In genomic region chr14:76597751-76598150, GRCm38 (mm10) we compare ENCODE assay signal across 10 mouse cellular contexts. TPM values are rescaled to one million over a fixed set of nuclear protein-coding genes. Genes with fewer than 3 reads are reported as not detected.
DNase-seq lines count a peak whose midpoint lies in the region; ATAC-seq and TF ChIP-seq lines count a peak whose summit lies in the region.
"Had no signal": no experiment of that assay in that cellular context is flagged by ENCODE, and none has a peak within 500 bp of the region (broad histone marks: within the 10 kb centered on the region; RNA-seq: fewer than 3 reads in every experiment).

No protein-coding gene starts in this region.

- peak overlapping the region; percentile 51 for H3K4me2 ChIP-seq in lung, embryonic 15.5 days
- peak overlapping the region; percentile 60 for H3K4me2 ChIP-seq in intestine, embryonic 15.5 days (replicated peaks)
- H3K4me2 ChIP-seq in limb, embryonic 14.5 days (replicated peaks; ENCODE audit: low read depth, low read length, severe bottlenecking) = no peak overlapping the region
- H3K4me2 ChIP-seq in stomach, embryonic 14.5 days (replicated peaks; ENCODE audit: low read depth, low read length) = peak overlapping the region; percentile 36; the same call in 1 of the 2 replicates

- no peak for TF ChIP-seq POLR2A in limb, embryonic 14.5 days (IDR thresholded peaks at IDR 0.05; ENCODE audit: borderline replicate concordance, extremely low read depth, insufficient read depth, insufficient read length)

- no peaks in the 10 kb centered on the region for H3K9me3 ChIP-seq in lung, embryonic 15.5 days
- H3K9me3 ChIP-seq in intestine, embryonic 15.5 days = no peaks in the 10 kb centered on the region
- no peaks in the 10 kb centered on the region for H3K9me3 ChIP-seq in limb, embryonic 14.5 days (ENCODE audit: control insufficient read depth, low read length)
- H3K9me3 ChIP-seq in stomach, embryonic 14.5 days (ENCODE audit: control insufficient read depth, low read depth, low read length) = no peaks in the 10 kb centered on the region

- no peaks in the 10 kb centered on the region for H3K27me3 ChIP-seq in lung, embryonic 15.5 days
- H3K27me3 ChIP-seq in intestine, embryonic 15.5 days (replicated peaks) = no peaks in the 10 kb centered on the region
- no peaks in the 10 kb centered on the region for H3K27me3 ChIP-seq in limb, embryonic 14.5 days (ENCODE audit: control insufficient read depth, insufficient read depth, low read length)
- no peaks in the 10 kb centered on the region for H3K27me3 ChIP-seq in stomach, embryonic 14.5 days (ENCODE audit: control insufficient read depth, insufficient read depth, low read length)

- H3K9ac ChIP-seq in lung, embryonic 15.5 days = no peak overlapping the region
- no peak overlapping the region for H3K9ac ChIP-seq in intestine, embryonic 15.5 days
- no peak overlapping the region for H3K9ac ChIP-seq in limb, embryonic 14.5 days (ENCODE audit: low read depth, low read length, severe bottlenecking)
- no peak overlapping the region for H3K9ac ChIP-seq in stomach, embryonic 14.5 days (replicated peaks; ENCODE audit: low read depth, low read length)

- ATAC-seq in lung, embryonic 15.5 days (ENCODE audit: borderline replicate concordance, extremely low read depth, low FRiP score, low TSS enrichment) = 0 out of 2 replicates have a peak, but pooled peaks have one; percentile 23
- peak; percentile 57 for ATAC-seq in intestine, embryonic 15.5 days
- ATAC-seq in limb, embryonic 14.5 days (ENCODE audit: low FRiP score, low read depth) = no peak
- ATAC-seq in stomach, embryonic 14.5 days (ENCODE audit: insufficient number of reproducible peaks, insufficient read depth, low FRiP score, low read depth) = peak; percentile 7; the same call in 1 of the 2 replicates

- peak overlapping the region; percentile 86 for H3K27ac ChIP-seq in lung, embryonic 15.5 days
- peak overlapping the region; percentile 76 for H3K27ac ChIP-seq in intestine, embryonic 15.5 days
- H3K27ac ChIP-seq in limb, embryonic 14.5 days (replicated peaks; ENCODE audit: low read depth, low read length) = 0 out of 2 replicates have a peak overlapping the region, but pooled peaks have one; percentile 14
- H3K27ac ChIP-seq in stomach, embryonic 14.5 days (ENCODE audit: low read length) = peak overlapping the region; percentile 89
- H3K27ac ChIP-seq: macrophage had no signal

- H3K4me1 ChIP-seq in lung, embryonic 15.5 days = peaks cover 59% of the 10 kb centered on the region
- peaks cover 39% of the 10 kb centered on the region for H3K4me1 ChIP-seq in intestine, embryonic 15.5 days (replicated peaks)
- peaks cover 38% of the 10 kb centered on the region for H3K4me1 ChIP-seq in limb, embryonic 14.5 days (ENCODE audit: control insufficient read depth, insufficient read depth, low read length)
- peaks cover 37% of the 10 kb centered on the region for H3K4me1 ChIP-seq in stomach, embryonic 14.5 days (ENCODE audit: control insufficient read depth, insufficient read depth, low read length)

- no peak overlapping the region for H3K4me3 ChIP-seq in lung, embryonic 15.5 days
- H3K4me3 ChIP-seq in intestine, embryonic 15.5 days (replicated peaks) = no peak overlapping the region
- H3K4me3 ChIP-seq in limb, embryonic 14.5 days (replicated peaks; ENCODE audit: low read length) = no peak overlapping the region
- H3K4me3 ChIP-seq in stomach, embryonic 14.5 days (ENCODE audit: low read depth, low read length) = no peak overlapping the region

- no peak for DNase-seq in lung, postnatal 36 days
- DNase-seq in limb, embryonic 14.5 days (ENCODE audit: low spot score) = no peak
- DNase-seq in adrenal gland, adult 18-20 months (ENCODE audit: low spot score in 2 of 2) = no peak
- no peak for DNase-seq in gastrocnemius, postnatal 4 days (ENCODE audit: low spot score in 2 of 2)
- DNase-seq: gastrocnemius, postnatal 36 days had no signal

- H3K36me3 ChIP-seq in lung, embryonic 15.5 days = no peaks in the 10 kb centered on the region
- H3K36me3 ChIP-seq in intestine, embryonic 15.5 days = no peaks in the 10 kb centered on the region
- H3K36me3 ChIP-seq in limb, embryonic 14.5 days (ENCODE audit: control insufficient read depth, insufficient read depth, low read length) = no peaks in the 10 kb centered on the region
- no peaks in the 10 kb centered on the region for H3K36me3 ChIP-seq in stomach, embryonic 14.5 days (ENCODE audit: control insufficient read depth, insufficient read depth, low read length)

RNA-seq across cellular contexts. Expression of gene Serp2, which starts 41.1 kb away (rescaled TPM):
- 5.3 TPM in 2 replicates for polyA plus RNA-seq in lung, embryonic 15.5 days (2015; fragmentation: Nextera tagmentation; extraction: Ambion mirVana)
- polyA plus RNA-seq in intestine, embryonic 15.5 days (2015; fragmentation: Nextera tagmentation; extraction: Ambion mirVana) = 8.6 and 10.0 TPM in 2 replicates
- polyA plus RNA-seq in limb, embryonic 14.5 days (2012; rRNA removed) = 12.7 and 14.7 TPM in 2 replicates
- 14.3 and 14.4 TPM in 2 replicates for polyA plus RNA-seq in limb, embryonic 14.5 days (2014; fragmentation: Nextera tagmentation; extraction: Ambion mirVana)
- 12.3 and 12.7 TPM in 2 replicates for polyA plus RNA-seq in stomach, embryonic 14.5 days (2014; fragmentation: Nextera tagmentation; extraction: Ambion mirVana)
- 1 to 10 TPM; 4.8 to 5.0 TPM for total RNA-seq in adrenal gland, adult 18-20 months (2021)
- 1 to 10 TPM; 3.2 to 3.8 TPM for total RNA-seq in gastrocnemius, postnatal 4 days (2021)
- total RNA-seq: CH12.LX had no signal
- polyA plus RNA-seq: macrophage had no signal

Comparison
In these comparisons a context has a peak if more than half of its experiments do, and no peak if none do; other contexts are left out.
1. H3K27ac ChIP-seq: peak in every context shown above with its lines; median percentile 89 in stomach, embryonic 14.5 days; 86 in lung, embryonic 15.5 days; 76 in intestine, embryonic 15.5 days; 14 in limb, embryonic 14.5 days.